Mouse (Mus musculus): ENCODE measurements at regions not wholly inside any gene's neighbourhood (a gene's known extent, or its start where the extent isn't known, plus 50 kb on each side); places are given as distances from the start of the nearest gene placed in this dataset.

GRCm38 (mm10) chr11:66681892-66682291 lies 156.1 kb upstream of the Shisa6 start:
- H3K27ac ChIP-seq (ENCODE audit: low read depth), result no peak overlapping the region
- H3K9me3 ChIP-seq (ENCODE audit: low read depth, low read length), result no peaks in the 10 kb centered on the region
- DNase-seq (no peak), ATAC-seq (ENCODE audit: insufficient read depth) (no peak)
- H3K9ac ChIP-seq, result no peak overlapping the region
- H3K36me3 ChIP-seq (ENCODE audit: insufficient read depth), result no peaks in the 10 kb centered on the region
- H3K4me3 ChIP-seq (ENCODE audit: low read depth, low read length), result no peak overlapping the region
- WGBS, result 82% methylated on average over 4 of the region's 4 CpGs
- TF ChIP-seq CTCF (IDR thresholded peaks at IDR 0.05; ENCODE audit: low read depth), result 0 out of 2 replicates have a peak, but pooled peaks have one; percentile 7
- no peak overlapping the region for H3K4me2 ChIP-seq
- no peaks in the 10 kb centered on the region for H3K4me1 ChIP-seq (ENCODE audit: insufficient read depth)
- no peaks in the 10 kb centered on the region for H3K27me3 ChIP-seq (ENCODE audit: insufficient read depth, low read length)

DNA sequence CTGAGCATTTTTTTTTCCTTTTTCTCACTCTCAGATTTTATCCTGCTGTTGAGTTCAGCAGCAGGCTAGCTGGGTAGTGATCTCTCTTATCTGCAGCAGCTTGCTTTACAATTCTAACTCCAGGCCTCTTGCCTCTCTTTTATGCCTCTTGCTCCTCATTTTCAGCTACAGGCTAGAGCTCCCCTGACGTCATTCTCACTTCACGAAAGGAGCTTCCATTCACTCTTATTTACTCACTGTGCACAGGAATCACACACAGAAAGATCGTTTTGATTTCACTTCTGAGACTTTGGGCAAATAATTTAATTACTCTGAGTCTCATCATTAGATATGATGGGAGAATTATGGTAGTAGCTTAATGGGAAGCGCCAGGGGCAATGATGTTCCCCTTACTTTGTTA lies 158.4 kb upstream of the Shisa6 start:
- Histone ChIP-seq H3K4me3 (ENCODE audit: low read depth, low read length) (no peak overlapping the region), H3K4me1 (ENCODE audit: insufficient read depth) (no peaks in the 10 kb centered on the region), H3K9me3 (ENCODE audit: low read depth, low read length) (no peaks in the 10 kb centered on the region), H3K4me2 (no peak overlapping the region), H3K9ac (no peak overlapping the region), H3K27me3 (ENCODE audit: insufficient read depth, low read length) (no peaks in the 10 kb centered on the region), H3K27ac (ENCODE audit: low read depth) (no peak overlapping the region), H3K36me3 (ENCODE audit: insufficient read depth) (no peaks in the 10 kb centered on the region)
- TF ChIP-seq CTCF (IDR thresholded peaks at IDR 0.05; ENCODE audit: low read depth), result no peak
- DNase-seq (no peak), ATAC-seq (ENCODE audit: insufficient read depth) (no peak)
- 62% methylated on average over 4 of the region's 4 CpGs for WGBS

DNA sequence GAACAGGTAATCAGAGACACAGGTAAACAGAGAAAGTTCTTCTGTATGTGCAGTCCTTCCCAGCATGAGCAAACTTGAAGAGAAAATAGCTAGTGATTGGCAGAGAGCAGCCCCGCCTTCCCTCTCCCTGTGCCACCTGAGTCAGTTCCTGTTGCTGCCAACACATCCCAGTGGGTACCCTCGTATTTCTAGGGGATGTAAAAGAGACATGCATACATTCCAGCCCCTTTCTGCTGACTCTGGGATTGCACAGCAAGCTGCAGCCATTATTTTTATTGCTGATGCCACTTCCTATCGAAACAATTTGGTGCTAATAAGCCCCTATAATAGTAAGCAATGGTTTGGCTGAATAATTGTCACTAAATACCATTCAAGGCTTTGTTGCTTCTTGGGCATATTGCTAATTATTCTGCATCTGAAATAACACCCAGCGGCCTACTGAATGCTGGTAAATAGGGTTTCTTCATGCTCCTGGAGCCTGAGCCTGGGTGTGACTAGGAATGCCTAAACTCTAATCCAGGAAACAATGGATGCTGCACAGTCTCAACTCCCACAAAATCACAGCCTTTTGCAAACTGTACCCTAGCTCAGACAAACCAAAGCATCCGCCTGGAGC lies 169.0 kb upstream of the Shisa6 start:
- no peak for ATAC-seq (ENCODE audit: insufficient read depth)
- no peaks in the 10 kb centered on the region for H3K9me3 ChIP-seq (ENCODE audit: low read depth, low read length)
- H3K36me3 ChIP-seq (ENCODE audit: insufficient read depth), result no peaks in the 10 kb centered on the region
- WGBS, result 69% methylated on average over 5 of the region's 5 CpGs
- TF ChIP-seq CTCF (IDR thresholded peaks at IDR 0.05; ENCODE audit: low read depth), result no peak
- no peak for DNase-seq
- no peaks in the 10 kb centered on the region for H3K4me1 ChIP-seq (ENCODE audit: insufficient read depth)
- H3K4me3 ChIP-seq (ENCODE audit: low read depth, low read length), result no peak overlapping the region
- H3K9ac ChIP-seq, result no peak overlapping the region
- H3K4me2 ChIP-seq, result no peak overlapping the region
- H3K27ac ChIP-seq (ENCODE audit: low read depth), result no peak overlapping the region
- H3K27me3 ChIP-seq (ENCODE audit: insufficient read depth, low read length), result no peaks in the 10 kb centered on the region

GRCm38 (mm10) chr11:66696791-66697190 lies 171.0 kb upstream of the Shisa6 start:
- Histone ChIP-seq H3K36me3 (ENCODE audit: insufficient read depth) (no peaks in the 10 kb centered on the region), H3K4me2 (no peak overlapping the region), H3K9me3 (ENCODE audit: low read depth, low read length) (no peaks in the 10 kb centered on the region), H3K9ac (no peak overlapping the region), H3K4me1 (ENCODE audit: insufficient read depth) (no peaks in the 10 kb centered on the region), H3K4me3 (ENCODE audit: low read depth, low read length) (no peak overlapping the region), H3K27ac (ENCODE audit: low read depth) (no peak overlapping the region), H3K27me3 (ENCODE audit: insufficient read depth, low read length) (no peaks in the 10 kb centered on the region)
- 58% methylated on average over 1 of the region's 1 CpGs for WGBS
- DNase-seq, result no peak
- no peak for ATAC-seq (ENCODE audit: insufficient read depth)
- TF ChIP-seq CTCF (IDR thresholded peaks at IDR 0.05; ENCODE audit: low read depth), result no peak

GRCm38 (mm10) chr11:66745479-66745878 lies 166.3 kb upstream of the Pirt start:
- H3K27me3 ChIP-seq (ENCODE audit: insufficient read depth, low read length), result no peaks in the 10 kb centered on the region
- H3K9me3 ChIP-seq (ENCODE audit: low read depth, low read length), result no peaks in the 10 kb centered on the region
- no peak overlapping the region for H3K27ac ChIP-seq (ENCODE audit: low read depth)
- no peak overlapping the region for H3K4me2 ChIP-seq
- H3K4me1 ChIP-seq (ENCODE audit: insufficient read depth), result no peaks in the 10 kb centered on the region
- ATAC-seq (ENCODE audit: insufficient read depth) (no peak), DNase-seq (no peak)
- no peaks in the 10 kb centered on the region for H3K36me3 ChIP-seq (ENCODE audit: insufficient read depth)
- no peak overlapping the region for H3K9ac ChIP-seq
- H3K4me3 ChIP-seq (ENCODE audit: low read depth, low read length), result no peak overlapping the region
- no peak for TF ChIP-seq CTCF (IDR thresholded peaks at IDR 0.05; ENCODE audit: low read depth)
- WGBS, result 53% methylated on average over 1 of the region's 1 CpGs

GRCm38 (mm10) chr11:66789997-66790396 lies 121.8 kb upstream of the Pirt start:
- no peaks in the 10 kb centered on the region for H3K36me3 ChIP-seq (ENCODE audit: insufficient read depth)
- WGBS, result 45% methylated on average over 3 of the region's 3 CpGs
- H3K27me3 ChIP-seq (ENCODE audit: insufficient read depth, low read length), result no peaks in the 10 kb centered on the region
- H3K27ac ChIP-seq (ENCODE audit: low read depth), result no peak overlapping the region
- H3K9ac ChIP-seq, result no peak overlapping the region
- no peak overlapping the region for H3K4me3 ChIP-seq (ENCODE audit: low read depth, low read length)
- H3K9me3 ChIP-seq (ENCODE audit: low read depth, low read length), result no peaks in the 10 kb centered on the region
- TF ChIP-seq CTCF (IDR thresholded peaks at IDR 0.05; ENCODE audit: low read depth), result no peak
- H3K4me1 ChIP-seq (ENCODE audit: insufficient read depth), result no peaks in the 10 kb centered on the region
- H3K4me2 ChIP-seq, result no peak overlapping the region
- ATAC-seq (ENCODE audit: insufficient read depth), result no peak
- DNase-seq, result no peak

GRCm38 (mm10) chr11:66806887-66807286 lies 104.9 kb upstream of the Pirt start:
- H3K4me2 ChIP-seq, result no peak overlapping the region
- DNase-seq (no peak), ATAC-seq (ENCODE audit: insufficient read depth) (no peak)
- 81% methylated on average over 5 of the region's 5 CpGs for WGBS
- no peak for TF ChIP-seq CTCF (IDR thresholded peaks at IDR 0.05; ENCODE audit: low read depth)
- no peak overlapping the region for H3K27ac ChIP-seq (ENCODE audit: low read depth)
- H3K4me3 ChIP-seq (ENCODE audit: low read depth, low read length), result no peak overlapping the region
- H3K9ac ChIP-seq, result no peak overlapping the region
- H3K4me1 ChIP-seq (ENCODE audit: insufficient read depth), result no peaks in the 10 kb centered on the region
- H3K9me3 ChIP-seq (ENCODE audit: low read depth, low read length), result no peaks in the 10 kb centered on the region
- H3K36me3 ChIP-seq (ENCODE audit: insufficient read depth), result no peaks in the 10 kb centered on the region
- H3K27me3 ChIP-seq (ENCODE audit: insufficient read depth, low read length), result no peaks in the 10 kb centered on the region

GRCm38 (mm10) chr11:66813310-66813709 lies 98.5 kb upstream of the Pirt start:
- 35% methylated on average over 5 of the region's 5 CpGs for WGBS
- H3K27me3 ChIP-seq (ENCODE audit: insufficient read depth, low read length), result no peaks in the 10 kb centered on the region
- no peak for TF ChIP-seq CTCF (IDR thresholded peaks at IDR 0.05; ENCODE audit: low read depth)
- DNase-seq (no peak), ATAC-seq (ENCODE audit: insufficient read depth) (no peak)
- H3K27ac ChIP-seq (ENCODE audit: low read depth), result no peak overlapping the region
- H3K4me2 ChIP-seq, result no peak overlapping the region
- H3K4me3 ChIP-seq (ENCODE audit: low read depth, low read length), result no peak overlapping the region
- no peaks in the 10 kb centered on the region for H3K4me1 ChIP-seq (ENCODE audit: insufficient read depth)
- no peaks in the 10 kb centered on the region for H3K9me3 ChIP-seq (ENCODE audit: low read depth, low read length)
- no peak overlapping the region for H3K9ac ChIP-seq
- H3K36me3 ChIP-seq (ENCODE audit: insufficient read depth), result no peaks in the 10 kb centered on the region

Data from lung, embryonic 14.5 days (tissue).